Mouse (Mus musculus) T-helper 17 cell (primary cell): ENCODE results near the gene Hcn3.
"Not testable (repeated sequence)": the region's sequence is repeated elsewhere in the genome, so short reads cannot be mapped to it uniquely, and the experiment has no call there.

Experiments used
- in situ Hi-C, 2 experiments: fragments of 300-600 bp; cut with MboI, MseI; formaldehyde crosslinking; loops; 1 replicate in 1 of 2; 2 replicates in 1 of 2; pipeline ENCODE4 v1.15.1; 2025; ENCODE audit warnings: high pct_unique_total_duplicates in 2 of 2

Gene Hcn3

GRCm38 (mm10) chr3:89181749-89182500 lies 21.9 kb upstream of the Hcn3 start:
- in situ Hi-C loops: no loop called here

DNA sequence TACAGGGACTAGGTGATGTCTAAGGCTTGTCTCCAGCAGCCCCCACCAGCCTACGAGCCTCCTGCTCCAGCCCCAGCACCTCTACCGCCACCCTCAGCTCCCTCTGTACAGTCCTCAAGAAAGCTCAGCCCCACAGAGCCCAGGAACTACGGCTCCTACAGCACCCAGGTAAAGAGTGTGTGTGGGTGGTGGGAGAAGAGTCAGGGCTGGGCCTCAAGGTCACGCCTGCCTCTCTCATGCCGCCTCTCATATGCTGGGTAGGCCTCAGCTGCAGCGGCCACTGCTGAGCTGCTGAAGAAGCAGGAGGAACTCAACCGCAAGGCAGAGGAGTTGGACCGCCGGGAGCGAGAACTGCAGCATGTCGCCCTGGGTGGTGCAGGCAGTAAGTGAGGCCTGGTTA lies 19.1 kb upstream of the Hcn3 start:
- in situ Hi-C loops: no loop called here

DNA sequence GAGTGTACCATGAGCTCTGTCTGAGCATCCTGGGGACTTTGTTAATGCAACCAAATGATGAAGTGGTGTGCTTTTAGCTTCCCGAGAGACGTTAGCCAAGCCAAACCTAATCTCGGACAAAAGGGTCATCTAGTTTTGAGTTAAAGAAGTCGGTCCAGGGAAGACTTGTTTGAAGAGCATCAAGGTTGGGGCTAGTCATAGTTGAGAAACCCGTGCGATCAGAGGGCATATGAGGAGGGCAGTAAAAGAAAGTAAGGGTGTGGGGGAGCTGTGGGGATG lies 18.1 kb upstream of the Hcn3 start:
- in situ Hi-C loops: no loop called here

GRCm38 (mm10) chr3:89177242-89178106 lies 17.5 kb upstream of the Hcn3 start, which contains the start of gene Scamp3:
TSS of gene Scamp3 (plus strand) at chr3:89177473.
- in situ Hi-C loops: no loop called here

GRCm38 (mm10) chr3:89176421-89176820 lies 16.4 kb upstream of the Hcn3 start:
- in situ Hi-C loops: no loop called here

GRCm38 (mm10) chr3:89175544-89175943 lies 15.5 kb upstream of the Hcn3 start:
- in situ Hi-C loops: no loop called here

DNA sequence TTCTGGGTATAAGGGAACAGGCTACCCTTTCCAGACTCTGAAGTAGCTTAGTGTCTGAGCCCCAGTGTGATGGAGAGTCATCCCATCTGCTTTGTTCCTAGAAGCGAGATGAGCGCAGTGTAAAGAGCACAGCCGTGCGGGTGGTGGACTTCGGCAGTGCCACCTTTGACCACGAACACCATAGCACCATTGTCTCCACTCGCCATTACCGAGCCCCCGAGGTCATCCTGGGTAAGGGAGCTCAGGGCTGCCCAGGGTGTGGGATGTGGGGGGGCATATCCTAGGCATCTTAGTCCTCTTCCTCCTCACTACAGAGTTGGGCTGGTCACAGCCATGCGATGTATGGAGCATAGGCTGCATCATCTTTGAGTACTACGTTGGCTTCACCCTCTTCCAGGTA lies 14.8 kb upstream of the Hcn3 start:
- in situ Hi-C loops: no loop called here

- in situ Hi-C loops: no loop called here
Measured at GRCm38 (mm10) chr3:89166945-89167344, 6.9 kb upstream of the Hcn3 start.

DNA sequence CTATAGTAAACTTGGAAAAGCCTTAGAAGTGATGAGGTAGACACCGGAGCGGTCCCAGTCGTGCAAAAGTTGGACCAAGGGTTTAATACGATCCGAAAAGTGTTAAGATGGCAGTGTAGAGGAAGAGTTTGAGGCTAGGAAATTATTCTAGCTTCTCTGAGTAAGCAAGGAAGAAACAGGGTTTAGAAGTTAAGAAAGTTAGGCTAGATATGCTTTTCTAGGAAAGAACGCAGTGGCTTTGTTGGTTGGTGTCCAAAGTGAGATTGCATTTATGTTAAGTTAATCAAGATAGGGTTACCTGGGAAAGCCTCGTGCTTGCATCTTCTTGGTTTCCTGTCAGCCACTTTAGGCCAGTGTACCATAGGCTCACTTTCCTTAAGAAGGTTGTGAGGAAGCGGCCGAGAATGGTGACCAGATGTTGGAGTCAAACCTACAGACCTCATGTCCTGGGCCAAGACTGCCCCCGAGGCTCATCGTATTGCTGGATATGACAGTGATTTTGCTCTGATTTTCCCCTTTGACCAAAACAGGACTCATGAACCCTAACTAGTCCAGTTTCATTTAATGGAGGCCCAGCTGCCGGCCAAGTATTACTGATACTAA lies 5.4 kb upstream of the Hcn3 start:
- in situ Hi-C loops: no loop called here

- in situ Hi-C loops: no loop called here
Measured at GRCm38 (mm10) chr3:89164506-89165267, 4.7 kb upstream of the Hcn3 start, which contains the start of gene Clk2. TSS of gene Clk2 (plus strand) at chr3:89164795.

DNA sequence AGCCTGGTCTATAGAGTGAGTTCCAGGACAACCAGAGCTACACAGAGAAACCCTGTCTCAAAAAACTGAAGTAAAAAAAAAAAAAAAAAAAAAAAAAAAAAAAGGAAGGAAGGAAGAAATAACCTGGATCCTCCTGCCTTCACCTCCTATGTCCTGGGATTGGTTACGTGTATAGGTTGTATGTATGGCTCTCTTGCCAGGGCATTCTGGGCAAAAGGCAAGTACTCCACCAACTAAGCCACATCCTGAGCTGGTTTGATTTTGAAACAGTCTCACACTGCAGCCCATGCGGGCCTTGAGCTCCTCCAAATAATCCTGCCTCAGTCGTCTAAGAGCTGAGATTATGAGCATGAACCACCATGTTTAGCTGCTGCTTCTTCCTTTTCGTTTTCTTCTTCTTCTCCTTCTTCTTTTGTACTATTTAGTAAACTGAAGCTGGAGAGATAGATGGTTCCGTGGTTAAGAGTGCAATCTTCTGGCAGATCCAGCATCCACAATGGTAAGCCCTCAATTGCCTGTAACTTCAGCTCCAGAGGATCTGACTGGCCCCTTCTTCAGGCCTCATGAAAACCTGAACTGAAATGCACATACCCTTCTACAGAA lies 3.7 kb upstream of the Hcn3 start:
- in situ Hi-C loops: no loop called here

GRCm38 (mm10) chr3:89163123-89163522 lies 3.1 kb upstream of the Hcn3 start:
- in situ Hi-C loops: no loop called here

- in situ Hi-C loops: no loop called here
Measured at GRCm38 (mm10) chr3:89161786-89162185, 1.8 kb upstream of the Hcn3 start.

GRCm38 (mm10) chr3:89161207-89161606 lies 1.2 kb upstream of the Hcn3 start:
- in situ Hi-C loops: not testable (repeated sequence)

DNA sequence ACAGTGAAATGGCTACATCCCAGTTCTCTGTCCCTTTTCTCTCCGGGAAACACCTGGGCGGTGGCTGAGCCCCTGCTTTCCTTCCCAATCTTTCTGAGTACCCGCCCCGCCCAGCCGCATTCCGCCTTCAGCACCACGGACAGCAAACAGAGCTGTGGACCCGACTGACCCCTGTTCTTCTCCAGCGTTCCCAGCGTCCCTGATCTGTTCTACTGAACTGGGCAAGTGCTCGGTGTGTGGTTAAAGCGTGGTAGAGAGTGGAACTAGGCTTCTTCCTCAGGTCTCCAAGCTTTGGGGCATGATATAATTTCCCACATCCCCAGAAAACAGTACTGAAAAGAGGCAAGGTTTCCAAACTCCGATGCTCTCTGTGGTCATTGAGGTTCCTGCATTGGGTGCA lies 785 bp downstream of the Hcn3 start:
- in situ Hi-C loops: loop anchor here in 1 of 2 experiments (5.0 kb wide), 2 partner anchors 37 to 67 kb away; partner anchors contain the start of gene Rusc1

DNA sequence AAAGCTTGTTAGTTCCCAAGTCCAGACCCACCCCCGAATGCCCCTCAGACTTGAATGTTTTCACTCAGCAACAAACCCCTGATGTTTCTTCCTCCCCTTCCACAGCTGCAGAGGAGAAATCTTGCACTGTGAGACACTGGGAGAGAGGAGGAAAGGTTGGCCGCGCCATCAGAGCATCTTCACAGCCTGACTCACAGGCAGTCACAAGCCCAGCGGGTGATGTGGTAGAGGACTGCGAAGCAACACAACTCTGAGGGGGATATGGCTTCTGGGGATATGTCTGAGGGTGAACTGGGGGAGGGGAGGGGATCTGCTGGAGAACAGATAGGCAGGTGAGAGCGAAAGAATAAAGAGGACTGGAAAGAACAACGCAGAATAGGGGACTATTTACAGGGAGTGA lies 1.3 kb downstream of the Hcn3 start:
- in situ Hi-C loops: loop anchor here in 1 of 2 experiments (5.0 kb wide), 2 partner anchors 36 to 66 kb away; partner anchors contain the start of gene Rusc1

DNA sequence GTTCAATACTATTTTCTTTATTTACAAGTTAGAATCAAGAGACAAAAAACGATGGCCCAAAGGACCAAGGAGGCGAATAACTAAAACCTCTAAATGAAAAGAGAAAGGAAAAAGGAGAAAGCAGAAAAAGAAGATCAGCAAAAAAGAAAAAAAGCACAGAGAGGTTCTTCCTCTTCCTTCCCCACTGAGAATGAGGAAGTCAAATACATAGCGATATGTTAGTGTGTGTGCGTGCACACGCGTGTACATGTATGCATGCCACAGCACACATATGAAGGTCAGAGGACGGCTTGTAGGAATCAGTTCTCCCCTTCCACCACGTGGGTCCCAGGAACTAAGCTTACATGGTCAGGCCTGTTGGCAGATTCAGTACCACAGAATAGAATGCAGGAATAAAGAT lies 3.0 kb downstream of the Hcn3 start:
- in situ Hi-C loops: loop anchor here in 1 of 2 experiments (5.0 kb wide), 2 partner anchors 35 to 65 kb away; partner anchors contain the start of gene Rusc1

- in situ Hi-C loops: no loop called here
Measured at GRCm38 (mm10) chr3:89152084-89152835, 7.7 kb downstream of the Hcn3 start.

- in situ Hi-C loops: no loop called here
Measured at GRCm38 (mm10) chr3:89148567-89148966, 11.4 kb downstream of the Hcn3 start.

DNA sequence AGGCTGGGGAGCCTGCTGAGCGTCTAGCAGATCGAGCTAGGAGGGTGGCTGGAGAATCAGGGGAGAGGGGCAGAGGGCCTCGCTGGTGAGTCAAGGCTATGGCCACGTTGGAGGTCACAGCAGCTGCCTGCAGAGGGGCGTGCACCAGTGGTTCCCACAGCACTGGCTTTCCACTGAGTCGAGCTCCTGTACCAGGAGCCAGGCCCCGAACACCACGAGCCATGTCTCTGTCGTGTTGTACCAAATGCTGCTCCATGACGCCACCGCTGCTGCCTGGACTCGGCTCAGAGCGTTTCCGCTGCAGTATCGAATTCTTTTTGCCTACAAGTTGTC lies 12.1 kb downstream of the Hcn3 start:
- in situ Hi-C loops: no loop called here
